Mouse (Mus musculus): ENCODE results near the gene Psenen. TPM values are rescaled to one million over a fixed set of nuclear protein-coding genes. Genes with fewer than 3 reads are reported as not detected.

Psenen gene
- polyA plus RNA-seq, 1 experiment from 2014 or later = 131 TPM

- H3K27ac ChIP-seq (replicated peaks) = peak overlapping the region; percentile 81
- no peak for DNase-seq (ENCODE audit: low spot score)
Measured at GRCm38 (mm10) chr7:30558656-30559442, 4.6 kb downstream of the Psenen start.

DNA sequence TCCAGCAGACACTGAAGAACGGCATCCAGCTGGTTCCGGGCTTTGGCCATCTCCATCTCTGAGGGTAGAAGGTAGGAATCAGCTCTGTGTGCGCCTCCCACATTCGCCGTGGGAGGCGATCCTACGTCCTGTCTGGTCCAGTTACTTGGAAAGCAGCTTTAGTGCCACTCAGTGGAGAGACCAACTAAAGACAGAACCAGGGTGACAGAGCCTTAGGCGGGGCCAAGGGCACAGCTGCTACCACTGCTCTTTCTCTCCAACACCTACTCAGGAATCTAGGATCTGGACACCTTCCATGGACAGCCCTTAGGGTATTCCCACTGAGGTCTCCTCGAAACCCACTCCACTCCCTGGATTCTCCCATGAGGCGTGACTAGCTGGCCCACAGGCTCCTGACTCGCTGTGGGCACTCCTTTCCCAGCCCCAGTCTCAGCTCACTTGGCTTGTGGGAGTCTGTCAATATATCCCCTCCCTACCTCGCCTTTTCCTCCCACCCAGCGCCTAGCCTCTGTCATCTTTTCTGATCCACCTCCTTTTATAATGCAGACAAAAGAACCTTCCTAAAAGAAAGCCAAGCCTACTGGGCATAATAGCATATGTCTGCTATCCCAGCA, 5.4 kb downstream of the Psenen start:
- Histone ChIP-seq H3K4me1 (peaks cover 39% of the 10 kb centered on the region), H3K27me3 (ENCODE audit: low read depth, poor library complexity, severe bottlenecking) (0 out of 2 replicates have a peak, but pooled peaks cover 4% of the 10 kb centered on the region), H3K27ac (replicated peaks) (no peak overlapping the region), H3K4me3 (peak overlapping the region; percentile 76), H3K36me3 (peaks cover 44% of the 10 kb centered on the region), H3K9me3 (replicated peaks) (no peaks in the 10 kb centered on the region)
- 92% methylated on average over 13 of the region's 13 CpGs for WGBS
- DNase-seq (ENCODE audit: low spot score) = no peak

More at GRCm38 (mm10) chr7:30558656-30559442, 4.6 kb downstream of the Psenen start:
- Histone ChIP-seq H3K9me3 (replicated peaks) (no peaks in the 10 kb centered on the region), H3K36me3 (peaks cover 44% of the 10 kb centered on the region), H3K4me1 (peaks cover 33% of the 10 kb centered on the region), H3K4me3 (peak overlapping the region; percentile 76), H3K27me3 (ENCODE audit: low read depth, poor library complexity, severe bottlenecking) (no peaks in the 10 kb centered on the region)
- WGBS = 20% methylated on average over 12 of the region's 12 CpGs

GRCm38 (mm10) chr7:30556894-30557536, 6.4 kb downstream of the Psenen start:
- H3K36me3 ChIP-seq = peaks cover 44% of the 10 kb centered on the region
- H3K4me3 ChIP-seq = peak overlapping the region; percentile 26; the same call in 1 of the 2 replicates
- H3K27me3 ChIP-seq (ENCODE audit: low read depth, poor library complexity, severe bottlenecking) = 0 out of 2 replicates have a peak, but pooled peaks cover 4% of the 10 kb centered on the region
- H3K4me1 ChIP-seq = peaks cover 40% of the 10 kb centered on the region
- no peak for DNase-seq (ENCODE audit: low spot score)
- WGBS = 93% methylated on average over 18 of the region's 18 CpGs
- no peak overlapping the region for H3K27ac ChIP-seq (replicated peaks)
- no peaks in the 10 kb centered on the region for H3K9me3 ChIP-seq (replicated peaks)

DNA sequence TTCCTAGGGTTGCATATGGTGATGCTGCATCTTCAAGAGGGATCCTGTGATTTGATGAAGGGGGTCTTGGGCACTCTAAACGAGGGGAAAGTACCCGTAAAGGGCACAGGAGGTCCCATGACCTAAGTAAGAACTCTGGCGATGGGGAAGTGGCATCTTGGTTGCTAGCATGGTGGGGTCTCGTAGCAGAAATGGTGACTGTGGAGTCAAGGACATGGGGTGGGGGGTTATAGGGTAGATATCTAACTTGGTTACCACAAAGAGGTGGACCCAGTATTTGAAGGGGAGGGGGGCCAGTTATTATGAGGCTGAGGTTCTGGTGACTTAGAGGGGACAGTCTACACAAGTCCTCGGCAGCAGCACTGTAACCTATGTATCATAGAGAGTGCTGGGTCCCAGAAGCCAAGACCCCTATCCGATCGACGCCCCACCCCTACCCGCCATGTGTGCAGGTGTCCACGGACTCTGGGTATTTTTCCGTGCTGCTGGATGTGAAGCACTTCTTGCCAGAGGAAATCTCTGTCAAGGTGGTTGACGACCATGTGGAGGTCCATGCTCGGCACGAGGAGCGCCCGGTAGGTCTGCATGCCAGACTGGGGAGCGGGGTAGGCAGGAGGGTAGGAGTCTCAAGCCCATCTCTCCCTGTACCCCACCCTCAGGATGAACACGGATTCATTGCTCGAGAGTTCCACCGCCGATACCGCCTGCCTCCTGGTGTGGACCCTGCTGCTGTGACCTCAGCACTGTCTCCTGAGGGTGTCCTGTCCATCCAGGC, 9.4 kb downstream of the Psenen start:
- peak overlapping the region; percentile 97 for H3K27ac ChIP-seq (replicated peaks)
- H3K36me3 ChIP-seq = peaks cover 47% of the 10 kb centered on the region
- H3K4me3 ChIP-seq = peak overlapping the region; percentile 76
- WGBS = 84% methylated on average over 22 of the region's 22 CpGs
- 0 out of 2 replicates have a peak, but pooled peaks cover 4% of the 10 kb centered on the region for H3K27me3 ChIP-seq (ENCODE audit: low read depth, poor library complexity, severe bottlenecking)
- peaks cover 37% of the 10 kb centered on the region for H3K4me1 ChIP-seq
- H3K9me3 ChIP-seq (replicated peaks) = no peaks in the 10 kb centered on the region
- no peak for DNase-seq (ENCODE audit: low spot score)

- peak overlapping the region; percentile 97 for H3K27ac ChIP-seq (replicated peaks)
- H3K36me3 ChIP-seq = peaks cover 56% of the 10 kb centered on the region
- H3K27me3 ChIP-seq (ENCODE audit: low read depth, poor library complexity, severe bottlenecking) = 0 out of 2 replicates have a peak, but pooled peaks cover 4% of the 10 kb centered on the region
- peaks cover 28% of the 10 kb centered on the region for H3K4me1 ChIP-seq
- H3K4me3 ChIP-seq = peak overlapping the region; percentile 76
- WGBS = 12% methylated on average over 23 of the region's 23 CpGs
- no peak for DNase-seq (ENCODE audit: low spot score)
- no peaks in the 10 kb centered on the region for H3K9me3 ChIP-seq (replicated peaks)
Measured at GRCm38 (mm10) chr7:30553021-30553589, 10.3 kb downstream of the Psenen start.

DNA sequence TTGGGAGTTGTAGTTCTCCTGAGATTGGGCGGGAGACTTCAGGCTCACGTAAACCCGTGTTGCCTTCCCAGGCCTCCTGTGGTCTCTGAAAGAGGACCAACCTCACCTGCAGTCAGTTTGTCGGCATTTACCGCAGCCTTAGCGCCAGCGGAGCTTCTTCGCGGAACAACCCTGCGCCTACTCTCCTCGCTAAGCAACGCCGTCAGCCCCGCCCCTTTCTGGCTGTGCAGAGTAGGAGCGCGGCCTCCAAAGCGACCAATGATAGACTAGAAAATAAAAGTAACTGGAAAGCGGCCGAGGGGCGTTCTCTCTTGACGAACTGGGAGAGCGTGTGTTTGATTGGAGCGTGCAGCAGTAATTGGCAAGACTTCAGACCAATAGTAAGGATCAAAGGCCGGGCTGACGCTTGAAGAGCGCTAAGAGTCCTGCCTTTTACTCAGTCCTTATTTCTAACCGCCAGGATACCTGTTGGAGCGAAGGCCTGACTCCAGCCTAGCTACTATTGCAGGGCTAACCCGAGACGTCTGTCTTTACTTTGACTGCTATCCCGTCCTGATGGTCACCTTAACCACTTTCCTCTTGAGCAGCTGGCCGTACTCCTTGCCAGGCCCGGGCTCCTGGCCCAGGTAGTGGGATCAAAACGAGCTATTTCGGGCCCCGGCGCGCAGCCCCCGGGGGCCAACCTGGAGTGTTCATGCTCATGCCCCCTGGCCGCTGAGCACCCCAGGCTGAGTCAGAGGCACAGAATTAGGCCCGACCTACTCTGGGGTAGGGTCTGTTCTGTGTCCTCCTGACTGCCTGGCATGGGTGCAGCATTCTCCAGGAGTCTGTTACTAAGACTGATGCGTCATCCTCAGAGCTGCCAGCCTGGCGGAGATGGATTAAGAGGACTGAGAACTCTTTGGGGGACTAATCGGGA, 11.1 kb downstream of the Psenen start, which contains the start of the genes Hspb6 and Proser3:
Gene Hspb6 (plus strand): TSS at position 77 of the 919 bp plus-strand sequence.
Gene Proser3 (minus strand): TSS at position 198 of the 919 bp plus-strand sequence.
- Histone ChIP-seq H3K4me1 (peaks cover 24% of the 10 kb centered on the region), H3K27ac (replicated peaks) (peak within 1 kb of the TSS; percentile 97), H3K9me3 (replicated peaks) (no peaks in the 10 kb centered on the region), H3K4me3 (peak within 1 kb of the TSS; percentile 76), H3K36me3 (peaks cover 55% of the 10 kb centered on the region), H3K27me3 (ENCODE audit: low read depth, poor library complexity, severe bottlenecking) (0 out of 2 replicates have a peak, but pooled peaks cover 4% of the 10 kb centered on the region)
- 1% methylated on average over 44 of the region's 44 CpGs for WGBS
- peak; percentile 95 for DNase-seq (ENCODE audit: low spot score)

DNA sequence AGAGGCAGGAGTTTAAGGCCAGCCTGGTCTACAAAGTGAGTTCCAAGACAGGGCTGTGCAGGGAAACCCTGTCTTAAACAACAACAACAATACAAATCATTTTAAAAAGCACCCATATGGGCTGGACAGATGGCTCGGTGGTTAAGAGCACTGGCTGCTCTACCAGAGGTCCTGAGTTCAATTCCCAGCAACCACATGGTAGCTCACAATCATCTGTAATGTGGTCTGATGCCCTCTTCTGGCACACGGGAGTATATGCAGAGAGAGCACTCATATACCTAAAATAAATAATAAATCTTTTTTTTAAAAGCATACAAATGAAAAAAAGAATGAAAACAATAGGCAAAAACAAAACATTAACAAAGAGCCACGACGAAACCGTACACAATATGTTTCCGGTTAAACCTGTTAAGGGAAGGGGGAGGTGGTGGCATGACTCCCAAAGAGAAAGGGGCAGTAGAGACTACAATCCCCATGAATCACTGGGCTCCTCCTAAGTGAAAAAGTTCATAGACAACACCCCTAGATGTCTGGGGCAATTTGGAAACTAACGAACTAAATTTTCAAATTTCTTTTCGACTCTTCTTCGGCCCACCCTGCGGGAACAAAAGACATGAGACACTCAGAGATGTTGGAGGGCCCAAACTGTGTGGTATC, 11.9 kb downstream of the Psenen start:
- 3% methylated on average over 10 of the region's 10 CpGs for WGBS

GRCm38 (mm10) chr7:30550603-30551002, 12.8 kb downstream of the Psenen start:
- 0 out of 2 replicates have a peak, but pooled peaks cover 4% of the 10 kb centered on the region for H3K27me3 ChIP-seq (ENCODE audit: low read depth, poor library complexity, severe bottlenecking)

More for the DNA sequence above, 11.9 kb downstream of the Psenen start:
- Histone ChIP-seq H3K4me3 (peak overlapping the region; percentile 76), H3K9me3 (replicated peaks) (no peaks in the 10 kb centered on the region), H3K27me3 (ENCODE audit: low read depth, poor library complexity, severe bottlenecking) (0 out of 2 replicates have a peak, but pooled peaks cover 4% of the 10 kb centered on the region), H3K36me3 (peaks cover 51% of the 10 kb centered on the region), H3K27ac (replicated peaks) (peak overlapping the region; percentile 97), H3K4me1 (peaks cover 21% of the 10 kb centered on the region)
- no peak for DNase-seq (ENCODE audit: low spot score)

DNA sequence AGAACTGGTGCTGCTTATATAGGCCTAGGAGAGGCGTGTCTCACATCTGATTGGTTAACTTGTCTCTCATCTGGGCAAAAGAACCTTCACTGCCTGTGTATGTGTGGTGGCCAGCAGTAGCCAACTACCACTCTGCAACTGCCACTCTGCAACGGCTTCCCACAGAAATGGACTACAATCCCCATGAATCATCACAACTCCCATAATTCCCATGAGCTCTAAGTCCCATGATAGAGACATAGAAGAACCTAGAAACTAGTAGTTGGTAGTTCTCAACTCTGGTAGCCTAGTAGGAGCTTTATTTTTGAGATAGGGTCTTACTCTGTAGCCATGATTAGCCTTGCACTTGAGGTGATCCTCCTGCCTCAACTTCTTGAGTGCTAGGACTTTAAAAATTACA, 13.5 kb downstream of the Psenen start:
- Histone ChIP-seq H3K36me3 (peaks cover 49% of the 10 kb centered on the region), H3K27me3 (ENCODE audit: low read depth, poor library complexity, severe bottlenecking) (0 out of 2 replicates have a peak, but pooled peaks cover 4% of the 10 kb centered on the region), H3K4me3 (no peak overlapping the region), H3K4me1 (peaks cover 21% of the 10 kb centered on the region), H3K27ac (replicated peaks) (no peak overlapping the region), H3K9me3 (replicated peaks) (no peaks in the 10 kb centered on the region)
- 83% methylated on average over 2 of the region's 2 CpGs for WGBS
- no peak for DNase-seq (ENCODE audit: low spot score)

More at GRCm38 (mm10) chr7:30550603-30551002, 12.8 kb downstream of the Psenen start:
- H3K4me1 ChIP-seq = peaks cover 21% of the 10 kb centered on the region
- H3K27ac ChIP-seq (replicated peaks) = no peak overlapping the region
- H3K9me3 ChIP-seq (replicated peaks) = no peaks in the 10 kb centered on the region
- 100% methylated on average over 1 of the region's 1 CpGs for WGBS
- no peak for DNase-seq (ENCODE audit: low spot score)
- 0 out of 2 replicates have a peak overlapping the region, but pooled peaks have one; percentile 4 for H3K4me3 ChIP-seq
- peaks cover 51% of the 10 kb centered on the region for H3K36me3 ChIP-seq

DNA sequence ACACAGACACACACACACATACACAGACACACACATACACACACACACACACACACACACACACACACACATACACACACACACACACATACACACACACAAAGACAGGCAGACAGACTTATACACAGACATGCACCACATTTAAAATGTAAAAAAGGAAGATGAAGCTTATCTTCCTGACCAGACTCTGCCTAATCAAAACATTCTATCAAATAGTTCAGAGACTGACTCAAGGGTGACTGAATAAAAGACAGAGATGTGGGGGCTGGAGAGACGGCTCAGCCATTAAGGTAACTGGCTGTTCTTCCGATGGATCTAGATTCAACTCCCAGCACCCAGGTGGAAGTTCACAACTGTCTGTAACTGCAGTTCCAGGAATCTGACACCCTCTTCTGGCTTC, 19.1 kb downstream of the Psenen start:
- Histone ChIP-seq H3K27ac (replicated peaks) (no peak overlapping the region), H3K36me3 (peaks cover 78% of the 10 kb centered on the region), H3K9me3 (replicated peaks) (no peaks in the 10 kb centered on the region), H3K4me1 (no peaks in the 10 kb centered on the region), H3K27me3 (ENCODE audit: low read depth, poor library complexity, severe bottlenecking) (no peaks in the 10 kb centered on the region), H3K4me3 (no peak overlapping the region)
- DNase-seq (ENCODE audit: low spot score) = no peak
- WGBS = 97% methylated on average over 2 of the region's 2 CpGs
